Mouse (Mus musculus) CD4-positive, CD25-positive, alpha-beta regulatory T cell, adult 4 months (primary cell): ENCODE results near the gene Slco2a1. TPM values are rescaled to one million over a fixed set of nuclear protein-coding genes. Genes with fewer than 3 reads are reported as not detected.

Source experiments
- ATAC-seq: one replicate; pipeline ENCODE4 v1.8.0; 2017
- polyA plus RNA-seq, 2 experiments: library from polyadenylated mRNA; unstranded; fragments of 100-300 nt; shearing (Covaris generic); gene quantifications; one replicate each; pipeline ENCODE4 v1.2.1; 2017

Gene Slco2a1
- polyA plus RNA-seq, 2 experiments from 2014 or later, result 0.47 to 0.63 TPM

DNA sequence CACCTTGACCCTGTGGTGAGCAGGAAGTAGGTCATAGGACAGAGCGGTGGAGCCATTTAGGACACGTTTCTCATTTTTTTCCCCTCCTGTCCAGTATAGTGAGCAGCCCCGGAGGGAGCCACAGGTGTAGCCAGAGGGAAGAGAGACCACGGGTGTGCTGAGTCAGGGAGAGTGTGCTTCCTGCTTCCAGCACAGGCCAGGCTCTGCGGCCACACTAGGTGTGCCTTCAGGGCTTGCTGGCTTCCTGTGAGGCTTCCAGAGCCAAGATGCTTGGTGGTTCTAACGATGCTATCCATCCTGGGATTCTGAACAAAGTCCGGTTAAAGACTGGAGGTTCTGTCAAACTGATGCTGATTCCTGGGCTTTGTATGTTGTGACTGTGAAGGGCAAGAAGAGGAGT, 133.0 kb downstream of the Slco2a1 start:
- ATAC-seq, result no peak

DNA sequence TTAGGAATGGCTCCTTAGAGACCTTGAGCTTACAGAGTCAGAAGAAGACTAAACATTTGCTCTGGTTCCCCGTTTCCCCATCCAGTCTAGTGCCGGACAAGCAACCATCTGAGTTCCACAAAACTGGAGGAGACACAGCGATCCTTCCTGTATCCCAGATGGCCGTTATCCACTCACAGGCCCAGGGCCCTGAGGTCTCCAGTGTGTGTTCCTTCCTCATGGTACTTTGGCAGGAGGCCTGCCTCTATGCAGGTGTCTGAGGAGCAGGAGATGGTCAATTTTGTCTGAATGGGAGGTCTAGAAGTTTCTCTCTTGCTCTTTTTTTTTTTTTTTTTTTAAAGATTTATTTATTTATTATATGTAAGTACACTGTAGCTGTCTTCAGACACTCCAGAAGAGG, 136.2 kb downstream of the Slco2a1 start:
- no peak for ATAC-seq

DNA sequence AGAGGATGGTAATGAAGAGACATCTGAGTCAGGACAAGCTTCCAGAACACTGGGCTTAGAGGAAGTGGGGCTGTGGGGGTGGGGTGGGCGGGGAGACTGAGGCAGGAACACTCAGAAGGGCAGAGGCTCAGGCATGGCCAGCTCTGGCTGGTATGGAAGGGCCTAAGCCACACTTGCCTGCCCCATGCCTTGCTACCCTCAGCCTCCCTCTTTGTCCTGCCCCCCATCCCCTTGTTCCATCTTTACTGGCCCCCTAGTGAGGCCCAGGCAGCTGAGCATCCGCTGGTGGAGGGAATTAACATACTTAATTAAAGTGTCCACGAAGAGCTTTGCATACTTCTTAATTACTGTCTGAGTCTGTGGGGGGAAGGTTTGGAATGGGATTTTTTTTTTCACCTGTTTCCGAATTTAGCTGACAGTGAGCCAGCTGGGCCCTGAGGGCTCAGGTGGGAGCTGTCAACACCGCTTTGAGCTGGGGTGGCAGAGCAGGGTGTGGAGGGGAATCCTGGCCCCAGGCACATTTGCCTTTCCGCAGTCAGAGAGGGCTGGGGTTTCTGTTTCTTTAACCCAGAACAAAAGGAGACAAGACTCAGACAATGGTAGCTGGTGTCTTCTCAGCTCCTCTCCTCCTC, 145.1 kb downstream of the Slco2a1 start:
- ATAC-seq, result peak; percentile 3

DNA sequence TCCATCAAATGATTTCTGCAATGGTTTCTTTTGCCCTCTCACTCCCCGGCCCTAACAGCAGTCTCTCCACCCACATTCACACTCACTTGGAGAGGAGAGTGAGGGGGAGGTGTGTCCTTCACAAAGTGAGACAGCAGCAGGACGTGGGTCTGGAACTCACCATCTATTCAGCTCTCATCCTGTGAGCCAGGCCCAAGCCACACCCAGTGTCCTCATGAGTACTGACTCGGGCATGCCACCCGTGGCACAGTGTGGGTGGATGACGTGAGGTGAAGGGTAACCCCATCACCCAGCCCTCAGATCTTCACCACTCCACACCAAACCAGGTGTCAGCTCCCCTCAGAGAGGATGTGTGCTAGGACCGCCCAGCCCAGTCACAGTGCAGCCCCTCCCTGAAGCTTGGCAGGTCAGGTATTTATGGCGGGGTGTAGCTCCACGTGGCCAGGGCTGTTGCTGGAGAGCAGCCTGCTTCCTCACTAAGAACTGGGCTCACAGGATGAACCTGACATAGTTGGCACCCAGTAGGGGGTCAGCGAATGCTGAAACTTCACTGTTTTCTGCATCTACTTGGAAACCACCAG, 146.0 kb downstream of the Slco2a1 start:
- peak; percentile 92 for ATAC-seq

DNA sequence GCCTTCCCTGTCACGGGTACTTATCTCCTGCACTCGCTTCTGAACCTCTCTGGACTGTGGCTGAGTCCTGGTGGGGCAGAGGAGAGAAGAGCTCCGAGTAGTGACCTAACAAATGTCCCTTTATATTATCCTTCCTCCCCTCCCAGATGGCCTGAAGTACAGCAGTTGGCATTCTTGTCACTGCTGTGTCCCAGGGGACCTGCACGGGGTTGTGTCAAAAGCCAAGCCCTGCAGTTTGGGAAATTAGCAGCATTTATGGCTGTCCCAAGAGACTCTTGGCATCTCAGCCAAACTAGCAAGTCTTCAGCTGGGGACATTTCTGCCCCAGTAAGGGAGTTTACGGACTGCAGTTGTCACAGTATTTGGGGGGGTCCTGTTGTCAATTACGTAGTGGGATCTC, 151.0 kb downstream of the Slco2a1 start:
- no peak for ATAC-seq

DNA sequence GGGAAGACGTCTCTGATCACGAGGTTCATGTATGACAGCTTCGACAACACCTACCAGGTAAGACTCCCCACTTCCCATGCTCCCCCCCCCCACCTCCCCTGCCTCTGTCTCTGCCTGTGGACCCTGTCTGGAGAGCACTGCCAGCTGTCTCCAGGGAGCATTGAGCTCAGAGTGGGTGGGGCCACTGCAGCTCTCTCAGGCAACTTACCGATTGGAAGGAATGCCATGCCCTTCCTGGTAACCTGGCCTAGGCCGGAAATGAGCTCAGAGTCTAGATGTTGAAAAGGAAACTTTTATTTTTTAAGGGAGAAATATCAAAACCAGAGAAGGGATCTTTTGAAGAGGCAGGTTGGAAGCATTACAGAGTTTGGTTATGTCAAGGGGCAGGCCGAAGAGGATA, 151.9 kb downstream of the Slco2a1 start:
- ATAC-seq, result no peak

DNA sequence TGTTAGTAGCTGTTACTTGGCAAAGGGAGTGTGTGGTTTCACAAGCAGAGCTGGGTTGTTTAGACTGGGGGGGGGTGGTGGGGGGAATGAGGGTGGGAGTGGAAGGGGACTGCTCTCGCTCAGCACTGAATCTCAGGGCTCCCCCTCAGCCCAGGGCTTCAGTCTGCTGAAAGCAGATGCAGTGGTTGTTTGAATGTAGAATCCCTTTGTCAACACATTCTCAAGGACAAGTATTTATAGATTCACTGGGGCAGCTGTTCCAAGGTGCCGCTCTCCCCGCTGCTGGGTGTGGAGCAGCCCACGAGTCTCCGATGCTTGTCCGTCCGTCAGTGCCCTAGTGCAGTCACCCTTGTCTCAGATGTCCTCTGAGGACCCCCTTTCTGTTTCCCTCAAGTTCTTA, 152.8 kb downstream of the Slco2a1 start:
- ATAC-seq, result no peak

DNA sequence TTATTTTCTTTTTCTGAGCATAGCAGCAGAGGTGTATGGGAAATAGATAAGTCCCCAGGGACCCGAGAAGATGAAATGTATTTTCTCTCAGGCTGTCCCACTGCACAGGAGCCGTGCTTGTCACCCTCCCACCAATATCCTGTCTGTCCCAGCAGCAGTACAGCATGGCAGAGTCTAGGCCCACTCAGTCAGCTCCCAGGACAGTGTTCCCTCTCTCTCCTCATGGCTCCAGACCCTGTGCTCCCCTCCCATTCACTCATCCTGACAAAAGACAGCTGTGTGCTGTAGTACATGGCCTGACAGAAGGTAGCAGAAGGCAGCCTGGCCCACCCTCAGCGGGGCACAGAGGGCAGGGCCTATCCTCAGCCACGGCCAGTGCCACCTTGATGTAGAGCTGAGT, 155.4 kb downstream of the Slco2a1 start:
- ATAC-seq, result no peak

DNA sequence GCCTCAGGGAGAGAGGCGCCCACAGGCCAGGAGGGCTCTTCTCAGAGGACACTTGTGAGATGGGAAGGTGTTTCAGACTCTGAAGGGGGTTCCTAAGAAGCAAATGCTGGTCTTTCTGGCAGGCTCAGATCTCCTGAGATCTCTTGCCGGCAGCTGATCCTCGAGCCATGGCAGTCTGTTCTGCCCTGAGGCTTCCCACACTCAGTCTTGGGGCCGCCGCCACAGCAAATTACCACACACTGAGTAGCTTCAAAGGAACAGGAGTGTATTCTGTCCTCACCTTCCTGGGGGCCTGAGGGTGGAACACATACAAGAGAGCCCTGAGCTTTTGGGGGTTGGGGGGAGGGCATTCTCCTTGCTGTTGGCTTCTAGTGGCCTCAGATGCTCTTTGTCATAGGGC, 156.8 kb downstream of the Slco2a1 start:
- no peak for ATAC-seq

Other genes with a start within 250 kb of the Slco2a1 start
- 1 to 10 TPM; 1.2 to 2.0 TPM for gene Ryk, start 153.8 kb upstream of the Slco2a1 start, polyA plus RNA-seq
- gene Rab6b, start 123.1 kb downstream of the Slco2a1 start, polyA plus RNA-seq, result 10 to 100 TPM in 1 of 2 experiments, 1 to 10 TPM in 1; 9.8 to 13.3 TPM
- gene Srprb, start 213.4 kb downstream of the Slco2a1 start, polyA plus RNA-seq, result 10 to 100 TPM; 33.7 to 43.1 TPM
- 1 to 10 TPM; 1.5 to 4.2 TPM for gene Gm20425, start 241.6 kb downstream of the Slco2a1 start, polyA plus RNA-seq
- 1 to 10 TPM; 3.0 to 5.8 TPM for gene Trf, start 241.7 kb downstream of the Slco2a1 start, polyA plus RNA-seq